Comparison of ENCODE assay signal across 12 mouse cellular contexts in genomic region chr5:114323105-114323790, GRCm38 (mm10). TPM values are rescaled to one million over a fixed set of nuclear protein-coding genes. Genes with fewer than 3 reads are reported as not detected.
DNase-seq lines count a peak whose midpoint lies in the region; ATAC-seq lines count a peak whose summit lies in the region.
"Had no signal": no experiment of that assay in that cellular context is flagged by ENCODE, and none has a peak within 500 bp of the region (broad histone marks: within the 10 kb centered on the region; RNA-seq: fewer than 3 reads in every experiment).

No protein-coding gene starts in this region.

- H3K4me2 ChIP-seq in heart, embryonic 11.5 days = peak overlapping the region; percentile 50
- peak overlapping the region; percentile 41; the same call in 1 of the 2 replicates for H3K4me2 ChIP-seq in embryonic facial prominence, embryonic 14.5 days (ENCODE audit: low read depth, low read length)
- no peak overlapping the region for H3K4me2 ChIP-seq in forebrain, embryonic 15.5 days (replicated peaks)

- no peaks in the 10 kb centered on the region for H3K9me3 ChIP-seq in heart, embryonic 11.5 days (replicated peaks; ENCODE audit: control insufficient read depth, low read length)
- H3K9me3 ChIP-seq in embryonic facial prominence, embryonic 14.5 days (ENCODE audit: control insufficient read depth, low read length) = no peaks in the 10 kb centered on the region
- no peaks in the 10 kb centered on the region for H3K9me3 ChIP-seq in forebrain, embryonic 15.5 days
- H3K9me3 ChIP-seq: midbrain, embryonic 15.5 days had no signal

- H3K36me3 ChIP-seq in heart, embryonic 11.5 days (ENCODE audit: control insufficient read depth, insufficient read depth, low read length) = no peaks in the 10 kb centered on the region
- H3K36me3 ChIP-seq in embryonic facial prominence, embryonic 14.5 days (ENCODE audit: control insufficient read depth, insufficient read depth, low read length) = no peaks in the 10 kb centered on the region
- H3K36me3 ChIP-seq in forebrain, embryonic 15.5 days = no peaks in the 10 kb centered on the region
- H3K36me3 ChIP-seq: midbrain, embryonic 15.5 days had no signal

- 52% methylated on average over 25 of the region's 25 CpGs for WGBS in heart, embryonic 11.5 days (ENCODE audit: insufficient replicate concordance)
- WGBS in embryonic facial prominence, embryonic 14.5 days = 48% methylated on average over 25 of the region's 25 CpGs
- WGBS in forebrain, embryonic 15.5 days = 56% methylated on average over 25 of the region's 25 CpGs

- no peak for DNase-seq in heart, adult 11 months
- DNase-seq in 416B (ENCODE audit: low read depth) = peak; percentile 26
- no peak for DNase-seq in embryonic facial prominence, embryonic 14.5 days (ENCODE audit: low spot score)
- no peak for DNase-seq in gastrocnemius, postnatal 10 days
- no peak for DNase-seq in adrenal gland, postnatal 4 days (ENCODE audit: low spot score in 2 of 2)

- 0 out of 2 replicates have a peak overlapping the region, but pooled peaks have one; percentile 10 for H3K9ac ChIP-seq in heart, embryonic 11.5 days (ENCODE audit: low read depth, low read length)
- peak overlapping the region; percentile 41; the same call in 1 of the 2 replicates for H3K9ac ChIP-seq in embryonic facial prominence, embryonic 14.5 days (ENCODE audit: low read depth, low read length)
- H3K9ac ChIP-seq in forebrain, embryonic 15.5 days (replicated peaks) = no peak overlapping the region
- H3K9ac ChIP-seq: midbrain, embryonic 15.5 days had no signal

- no peak for ATAC-seq in heart, embryonic 11.5 days (replicated peaks; ENCODE audit: insufficient number of reproducible peaks, low FRiP score, low TSS enrichment)
- ATAC-seq in embryonic facial prominence, embryonic 14.5 days (ENCODE audit: low read depth) = no peak
- ATAC-seq in neutrophil, adult 5-6 weeks (ENCODE audit: extremely low read depth, insufficient number of reproducible peaks, low FRiP score, poor library complexity, severe bottlenecking) = peak; percentile 53; the same call in 1 of the 2 replicates
- ATAC-seq in forebrain, embryonic 15.5 days (replicated peaks) = no peak
- ATAC-seq: midbrain, embryonic 15.5 days had no signal

- H3K4me1 ChIP-seq in heart, embryonic 11.5 days (ENCODE audit: control insufficient read depth, insufficient read depth, low read length) = no peaks in the 10 kb centered on the region
- H3K4me1 ChIP-seq in embryonic facial prominence, embryonic 14.5 days (ENCODE audit: control insufficient read depth, insufficient read depth, low read length) = peaks cover 6% of the 10 kb centered on the region; the same call in 1 of the 2 replicates
- 0 out of 2 replicates have a peak, but pooled peaks cover 4% of the 10 kb centered on the region for H3K4me1 ChIP-seq in forebrain, embryonic 15.5 days

- H3K27ac ChIP-seq in heart, embryonic 11.5 days (ENCODE audit: low read depth, low read length) = no peak overlapping the region
- no peak overlapping the region for H3K27ac ChIP-seq in embryonic facial prominence, embryonic 14.5 days (replicated peaks; ENCODE audit: low read depth, low read length)
- H3K27ac ChIP-seq in forebrain, embryonic 15.5 days (replicated peaks) = no peak overlapping the region
- H3K27ac ChIP-seq: midbrain, embryonic 15.5 days had no signal

- 0 out of 2 replicates have a peak, but pooled peaks cover 5% of the 10 kb centered on the region for H3K27me3 ChIP-seq in heart, embryonic 11.5 days (ENCODE audit: control insufficient read depth, insufficient read depth, low read length)
- no peaks in the 10 kb centered on the region for H3K27me3 ChIP-seq in embryonic facial prominence, embryonic 14.5 days (replicated peaks; ENCODE audit: control insufficient read depth, insufficient read depth, low read length)
- H3K27me3 ChIP-seq in forebrain, embryonic 15.5 days = no peaks in the 10 kb centered on the region
- H3K27me3 ChIP-seq: midbrain, embryonic 15.5 days had no signal

- no peak overlapping the region for H3K4me3 ChIP-seq in heart, embryonic 11.5 days (ENCODE audit: low read depth, low read length)
- no peak overlapping the region for H3K4me3 ChIP-seq in embryonic facial prominence, embryonic 14.5 days (ENCODE audit: low read depth, low read length)
- no peak overlapping the region for H3K4me3 ChIP-seq in forebrain, embryonic 15.5 days
- H3K4me3 ChIP-seq: midbrain, embryonic 15.5 days had no signal

RNA-seq across cellular contexts. Expression of gene Myo1h, which starts 34.3 kb away (rescaled TPM):
- polyA plus RNA-seq in heart, embryonic 11.5 days (2014; fragmentation: Nextera tagmentation; extraction: Ambion mirVana) = 0.35 and 1.3 TPM in 2 replicates
- polyA plus RNA-seq in embryonic facial prominence, embryonic 14.5 days (2014; fragmentation: Nextera tagmentation; extraction: Ambion mirVana) = 3.0 and 3.8 TPM in 2 replicates
- total RNA-seq in neutrophil, adult 5-6 weeks (2017) = 1.6 TPM in 2 replicates
- under 1 TPM; 0.43 to 0.78 TPM for total RNA-seq in gastrocnemius, postnatal 10 days (2021)
- 1 to 10 TPM; 1.2 to 1.5 TPM for total RNA-seq in adrenal gland, postnatal 4 days (2021)
- 0.57 and 0.80 TPM in 2 replicates for polyA plus RNA-seq in forebrain, embryonic 15.5 days (2015; fragmentation: Nextera tagmentation; extraction: Ambion mirVana)
- polyA plus RNA-seq: liver, adult 2 months had no signal

RNA-seq across cellular contexts. Expression of gene Foxn4, which starts 49.6 kb away (rescaled TPM):
- polyA plus RNA-seq in heart, embryonic 11.5 days (2014; fragmentation: Nextera tagmentation; extraction: Ambion mirVana) = not detected in 2 replicates
- polyA plus RNA-seq in embryonic facial prominence, embryonic 14.5 days (2014; fragmentation: Nextera tagmentation; extraction: Ambion mirVana) = 0.97 and 1.1 TPM in 2 replicates
- total RNA-seq in neutrophil, adult 5-6 weeks (2017) = not detected in 2 replicates
- not detected for total RNA-seq in gastrocnemius, postnatal 10 days (2021)
- total RNA-seq in adrenal gland, postnatal 4 days (2021) = not detected
- 0.11 and 0.56 TPM in 2 replicates for polyA plus RNA-seq in forebrain, embryonic 15.5 days (2015; fragmentation: Nextera tagmentation; extraction: Ambion mirVana)
- total RNA-seq: adrenal gland, postnatal 14 days; gastrocnemius, postnatal 14 days; liver, adult 2 months had no signal
- polyA plus RNA-seq: liver, adult 2 months had no signal

RNA-seq across cellular contexts. Expression of gene Kctd10, which starts 57.1 kb away (rescaled TPM):
- 84.8 and 112 TPM in 2 replicates for polyA plus RNA-seq in heart, embryonic 11.5 days (2014; fragmentation: Nextera tagmentation; extraction: Ambion mirVana)
- polyA plus RNA-seq in embryonic facial prominence, embryonic 14.5 days (2014; fragmentation: Nextera tagmentation; extraction: Ambion mirVana) = 111 and 115 TPM in 2 replicates
- total RNA-seq in neutrophil, adult 5-6 weeks (2017) = 79.2 and 88.8 TPM in 2 replicates
- 10 to 100 TPM; 28.3 to 30.8 TPM for total RNA-seq in gastrocnemius, postnatal 10 days (2021)
- 10 to 100 TPM; 77.9 to 82.8 TPM for total RNA-seq in adrenal gland, postnatal 4 days (2021)
- 85.7 and 89.3 TPM in 2 replicates for polyA plus RNA-seq in forebrain, embryonic 15.5 days (2015; fragmentation: Nextera tagmentation; extraction: Ambion mirVana)

RNA-seq across cellular contexts. Expression of gene Ube3b, which starts 57.2 kb away (rescaled TPM):
- polyA plus RNA-seq in heart, embryonic 11.5 days (2014; fragmentation: Nextera tagmentation; extraction: Ambion mirVana) = 43.0 and 54.7 TPM in 2 replicates
- 44.5 and 47.5 TPM in 2 replicates for polyA plus RNA-seq in embryonic facial prominence, embryonic 14.5 days (2014; fragmentation: Nextera tagmentation; extraction: Ambion mirVana)
- 31.7 and 32.2 TPM in 2 replicates for total RNA-seq in neutrophil, adult 5-6 weeks (2017)
- total RNA-seq in gastrocnemius, postnatal 10 days (2021) = 10 to 100 TPM; 52.3 to 55.6 TPM
- 10 to 100 TPM; 65.4 to 72.7 TPM for total RNA-seq in adrenal gland, postnatal 4 days (2021)
- polyA plus RNA-seq in forebrain, embryonic 15.5 days (2015; fragmentation: Nextera tagmentation; extraction: Ambion mirVana) = 40.9 and 41.3 TPM in 2 replicates
